Mouse (Mus musculus) testis, adult 2 months (tissue): ENCODE results near the gene Fam189b.

Experiments used
- CTCF ChIP-seq: fragments of 200-500 bp; IDR thresholded peaks from 2 replicates; pipeline ENCODE4 v1.5.1; 2012; ENCODE audit warnings: low read depth, mild to moderate bottlenecking, inconsistent platforms, low read length, moderate library complexity; ENCODE audit not compliant: control insufficient read depth, insufficient read depth, insufficient replicate concordance
- POLR2A ChIP-seq: fragments of 200-500 bp; IDR thresholded peaks from 2 replicates; pipeline ENCODE4 v1.6.1; 2012; ENCODE audit warnings: low read depth, mild to moderate bottlenecking, inconsistent platforms, low read length, moderate library complexity; ENCODE audit not compliant: control insufficient read depth

DNA sequence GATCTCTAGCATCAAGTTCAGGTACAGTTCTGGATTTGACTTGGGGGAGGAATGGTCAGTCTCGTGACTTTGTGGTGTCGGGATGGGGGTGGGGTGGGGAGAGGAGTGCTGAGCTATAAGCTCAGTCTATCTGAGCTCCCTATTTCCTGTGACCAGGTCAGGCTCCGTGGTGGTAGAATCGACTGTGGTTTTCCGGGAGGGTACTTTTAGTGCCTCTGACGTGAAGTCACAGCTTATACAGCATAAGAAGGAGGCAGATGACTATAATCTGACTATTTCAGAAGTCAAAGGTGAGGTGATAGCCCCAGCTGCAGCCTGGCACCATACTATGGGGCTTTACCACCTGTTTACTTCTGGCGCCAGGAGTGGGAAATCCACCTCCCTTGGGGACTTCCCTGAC lies 48.4 kb downstream of the Fam189b start:
- TF ChIP-seq CTCF (no peak), POLR2A (no peak)
